Mouse (Mus musculus) fibroblast of lung, adult 2 months (primary cell): ENCODE data around the gene Irx6.

Experiments used
- DNase-seq: peaks from one replicate; pipeline ENCODE4 v3.0.0-alpha.2; 2011; ENCODE audit warnings: low read depth

Irx6 gene

DNA sequence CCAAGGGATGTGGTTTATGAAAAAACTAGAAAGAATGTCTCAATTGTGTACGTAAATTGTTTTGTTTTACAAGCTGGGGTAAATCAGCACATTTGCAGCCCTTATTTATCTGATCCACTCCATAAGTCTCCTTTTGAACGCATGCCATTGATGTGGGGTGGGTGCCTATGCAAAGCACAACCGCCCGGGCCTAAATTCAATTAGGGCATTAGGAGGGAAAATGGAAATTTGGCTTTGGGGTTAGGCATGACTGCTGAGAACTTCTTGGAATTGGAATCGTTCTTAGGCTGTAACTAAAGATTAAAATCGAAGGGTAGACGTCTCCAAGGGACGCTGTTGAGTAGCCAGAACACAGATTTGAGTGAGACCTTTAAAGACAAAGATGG lies 47.8 kb downstream of the Irx6 start:
- no peak for DNase-seq

DNA sequence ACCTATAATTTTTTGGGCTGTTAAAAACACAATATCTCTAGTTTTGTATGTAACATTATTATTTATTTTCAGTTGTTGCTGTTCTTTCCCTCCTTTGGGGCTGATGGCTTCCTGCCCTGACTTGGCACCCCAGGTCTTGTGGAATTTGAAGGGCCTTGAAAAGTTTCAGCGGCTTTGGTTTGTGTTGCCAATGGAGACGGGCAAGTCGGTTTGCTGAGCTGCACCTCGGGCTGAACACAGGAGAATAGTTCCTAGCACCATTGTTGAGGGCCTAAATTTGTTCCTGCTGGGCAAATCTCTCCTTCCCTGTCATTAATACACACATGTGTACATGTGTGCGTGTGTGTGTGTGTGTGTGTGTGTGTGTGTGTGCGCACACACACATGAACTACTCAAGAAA lies 49.2 kb downstream of the Irx6 start:
- no peak for DNase-seq

DNA sequence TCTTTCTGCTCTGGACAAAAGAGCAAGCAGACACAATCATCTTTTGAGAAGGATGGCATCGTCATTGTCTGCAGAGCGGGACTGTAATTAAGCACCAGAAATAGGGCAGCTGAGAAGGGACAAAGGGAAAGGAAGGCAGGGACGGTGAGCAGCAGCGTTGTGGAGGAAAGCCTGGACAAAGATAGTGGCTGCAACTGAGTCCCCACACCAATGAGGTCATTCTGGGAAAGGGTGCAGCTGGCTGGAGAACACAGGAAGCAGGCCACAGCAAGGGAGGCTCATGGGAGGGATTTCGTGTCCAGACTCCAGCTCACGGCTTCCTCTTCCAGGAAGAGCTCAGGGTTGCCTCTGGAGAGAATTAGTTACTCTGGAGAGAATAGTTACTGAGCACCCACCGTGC lies 49.9 kb downstream of the Irx6 start:
- DNase-seq = no peak

DNA sequence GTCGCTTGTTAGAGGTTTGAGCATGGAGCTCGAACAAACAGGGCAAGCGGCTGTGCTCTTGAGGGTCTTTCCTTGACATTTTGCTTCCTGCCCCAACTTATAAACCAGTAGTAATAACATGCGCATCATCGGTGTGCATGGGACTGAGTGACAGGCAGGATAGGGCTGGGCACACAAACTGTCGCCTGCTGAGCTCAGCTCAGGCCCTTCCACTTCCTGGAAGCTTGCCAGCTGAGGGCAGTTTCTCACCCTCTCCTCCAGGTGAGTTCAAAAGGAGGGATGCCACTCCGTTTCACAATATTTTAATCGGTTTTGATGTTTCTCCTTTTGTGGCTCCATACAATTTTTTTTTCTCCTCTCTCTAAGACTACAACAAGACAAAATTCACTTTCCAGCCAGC lies 50.3 kb downstream of the Irx6 start:
- DNase-seq = no peak
